Mouse (Mus musculus): ENCODE results near the gene Adamts16. TPM values are rescaled to one million over a fixed set of nuclear protein-coding genes. Genes with fewer than 3 reads are reported as not detected.
"Not testable (repeated sequence)": the region's sequence is repeated elsewhere in the genome, so short reads cannot be mapped to it uniquely, and the experiment has no call there.

Adamts16 gene
- polyA plus RNA-seq (2015; fragmentation: Nextera tagmentation; extraction: Ambion mirVana): 2.0 and 2.3 TPM in 2 replicates

DNA sequence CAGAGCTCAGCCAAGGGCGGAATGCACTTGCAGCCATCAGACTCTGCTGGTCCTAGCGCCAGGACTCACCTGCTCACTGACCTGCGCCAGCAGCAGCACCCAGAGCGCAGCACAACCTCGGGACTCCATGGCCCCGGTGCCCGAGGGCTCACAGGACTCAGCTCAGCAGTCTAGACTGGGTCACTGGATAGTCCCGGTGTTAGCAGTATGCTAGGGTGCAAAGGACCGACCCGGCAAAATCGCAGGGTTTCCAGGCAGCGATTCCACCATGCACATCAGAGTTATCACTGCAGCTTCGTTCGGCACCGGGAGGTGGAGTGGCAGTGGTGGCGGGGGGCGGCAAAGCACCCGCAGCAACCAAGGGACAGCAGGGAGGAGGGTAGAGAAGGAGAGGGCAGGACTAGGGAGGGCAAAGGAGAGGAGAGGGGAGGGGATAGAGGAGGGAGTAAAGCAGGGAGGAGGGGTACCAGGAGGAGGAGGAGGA lies at the start of gene Adamts16:
Gene Adamts16, minus strand, starts transcription at position 391 of the 484 bp plus-strand sequence.
- Histone ChIP-seq H3K27ac (ENCODE audit: low read length) (peak within 1 kb of the TSS; percentile 10; the same call in 1 of the 2 replicates), H3K36me3 (ENCODE audit: control insufficient read depth, insufficient read depth, low read length) (no peaks in the 10 kb centered on the region)
- ATAC-seq: peak; percentile 71

DNA sequence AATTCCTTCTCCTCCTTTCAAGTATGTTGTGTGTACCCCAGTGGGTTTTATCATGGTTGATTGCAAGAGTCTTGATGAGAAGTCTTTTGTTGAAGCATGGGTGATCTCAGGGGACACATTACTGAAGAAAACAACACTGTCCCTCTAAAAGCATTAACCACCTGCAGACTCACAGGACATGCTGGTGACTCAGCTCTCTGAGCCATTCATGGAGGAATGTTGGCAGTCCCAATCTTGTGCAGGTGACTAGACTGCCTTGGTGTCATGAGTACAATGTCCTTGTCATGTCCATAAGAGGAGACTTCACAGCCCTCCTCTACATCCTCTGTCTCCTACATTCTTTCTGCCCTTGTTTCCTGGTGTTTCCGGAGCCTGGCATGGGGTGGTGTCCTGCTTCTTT lies 45.5 kb upstream of the Adamts16 start:
- Histone ChIP-seq H3K9me3 (replicated peaks; ENCODE audit: control insufficient read depth, low read length, poor library complexity, severe bottlenecking) (no peaks in the 10 kb centered on the region), H3K27me3 (ENCODE audit: control insufficient read depth, insufficient read depth, low read depth, low read length) (no peaks in the 10 kb centered on the region), H3K27ac (ENCODE audit: low read length) (no peak overlapping the region), H3K36me3 (ENCODE audit: control insufficient read depth, insufficient read depth, low read length) (no peaks in the 10 kb centered on the region), H3K9ac (ENCODE audit: low read depth, low read length) (no peak overlapping the region), H3K4me3 (ENCODE audit: low read depth, low read length) (no peak overlapping the region), H3K4me1 (ENCODE audit: control insufficient read depth, insufficient read depth, low read length) (peaks cover 4% of the 10 kb centered on the region; the same call in 1 of the 2 replicates), H3K4me2 (ENCODE audit: low read length) (no peak overlapping the region)
- WGBS: 92% methylated on average over 1 of the region's 1 CpGs
- ATAC-seq: no peak

More for the DNA sequence above, at the start of gene Adamts16:
- no peaks in the 10 kb centered on the region for H3K9me3 ChIP-seq (replicated peaks; ENCODE audit: control insufficient read depth, low read length, poor library complexity, severe bottlenecking)
- peak within 1 kb of the TSS; percentile 91 for H3K4me2 ChIP-seq (ENCODE audit: low read length)
- WGBS: 1% methylated on average over 18 of the region's 18 CpGs
- H3K9ac ChIP-seq (ENCODE audit: low read depth, low read length): peak within 1 kb of the TSS; percentile 75
- peaks cover 7% of the 10 kb centered on the region for H3K27me3 ChIP-seq (ENCODE audit: control insufficient read depth, insufficient read depth, low read depth, low read length)
- H3K4me3 ChIP-seq (ENCODE audit: low read depth, low read length): peak within 1 kb of the TSS; percentile 58
- H3K4me1 ChIP-seq (ENCODE audit: control insufficient read depth, insufficient read depth, low read length): peaks cover 5% of the 10 kb centered on the region

DNA sequence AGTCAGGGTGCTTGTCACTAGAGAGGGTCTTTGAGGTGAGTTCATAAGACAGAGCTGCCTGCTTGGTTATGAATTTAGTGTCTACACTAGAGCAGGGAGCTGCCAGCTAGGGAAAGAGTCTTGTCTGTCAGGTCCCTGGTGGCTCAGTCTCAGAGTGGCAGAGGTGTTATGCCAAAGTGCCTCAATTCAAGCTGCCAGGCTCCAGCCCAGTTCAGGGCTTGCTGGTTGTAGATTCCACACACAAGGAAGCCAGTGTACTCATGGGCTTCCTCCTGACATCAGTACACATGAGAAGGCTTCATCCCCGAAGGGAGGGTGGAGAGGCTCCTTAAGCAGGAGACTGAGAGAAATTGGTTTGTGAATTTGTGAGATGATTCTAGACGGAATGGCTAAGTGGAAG lies 43.4 kb upstream of the Adamts16 start:
- Histone ChIP-seq H3K4me1 (ENCODE audit: control insufficient read depth, insufficient read depth, low read length) (peaks cover 4% of the 10 kb centered on the region; the same call in 1 of the 2 replicates), H3K27ac (ENCODE audit: low read length) (no peak overlapping the region), H3K4me2 (ENCODE audit: low read length) (no peak overlapping the region), H3K9me3 (replicated peaks; ENCODE audit: control insufficient read depth, low read length, poor library complexity, severe bottlenecking) (no peaks in the 10 kb centered on the region), H3K27me3 (ENCODE audit: control insufficient read depth, insufficient read depth, low read depth, low read length) (no peaks in the 10 kb centered on the region), H3K4me3 (ENCODE audit: low read depth, low read length) (no peak overlapping the region), H3K9ac (ENCODE audit: low read depth, low read length) (no peak overlapping the region), H3K36me3 (ENCODE audit: control insufficient read depth, insufficient read depth, low read length) (no peaks in the 10 kb centered on the region)
- WGBS: 87% methylated on average over 2 of the region's 2 CpGs
- ATAC-seq: no peak

DNA sequence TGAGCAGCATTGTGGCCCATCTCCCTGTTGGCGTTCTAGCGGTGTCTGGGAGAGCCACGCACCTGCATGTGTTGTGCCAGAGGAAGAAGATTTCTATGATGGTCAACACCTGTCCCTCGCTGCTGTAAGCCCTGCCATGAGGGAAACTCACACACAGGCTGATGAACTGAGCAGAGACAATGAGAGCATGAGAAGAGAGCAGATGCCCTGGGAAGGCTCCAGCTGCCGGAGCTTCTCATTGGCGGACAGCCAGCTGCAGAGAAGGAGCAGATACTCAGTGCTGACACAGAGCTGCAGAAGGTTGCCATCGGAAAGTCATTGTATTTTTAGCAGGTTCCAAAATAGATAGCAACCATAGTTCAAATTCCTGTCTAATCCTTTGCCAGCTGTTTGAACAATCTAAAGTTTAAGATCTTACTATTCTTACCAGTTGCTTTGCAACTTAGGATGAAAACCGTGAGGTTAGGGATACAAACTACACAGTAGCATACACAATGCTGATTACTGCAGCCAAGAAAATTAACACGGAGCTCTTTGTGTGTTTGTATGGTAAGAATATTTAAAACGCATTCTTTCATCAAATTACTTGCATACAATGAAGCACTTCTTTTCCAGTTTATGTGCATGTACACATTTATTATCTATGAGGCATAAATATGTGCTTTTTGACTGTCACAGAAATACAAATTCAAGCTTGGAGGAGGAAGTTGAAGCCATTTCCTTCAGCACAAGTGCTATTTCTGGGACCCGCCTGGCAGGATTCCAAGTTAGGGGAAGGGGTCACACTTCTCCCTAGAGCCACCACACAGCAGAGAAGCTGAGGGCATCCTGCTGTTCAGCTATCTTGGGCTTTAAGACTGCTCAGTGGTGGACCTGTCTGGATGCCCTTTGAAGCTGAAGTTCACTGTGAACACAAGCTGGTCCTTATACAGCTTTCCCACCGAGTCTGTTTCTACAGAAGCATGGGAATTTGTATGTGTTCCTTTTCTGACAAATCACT lies 42.6 kb upstream of the Adamts16 start:
- Histone ChIP-seq H3K9me3 (replicated peaks; ENCODE audit: control insufficient read depth, low read length, poor library complexity, severe bottlenecking) (no peaks in the 10 kb centered on the region), H3K4me3 (ENCODE audit: low read depth, low read length) (no peak overlapping the region), H3K9ac (ENCODE audit: low read depth, low read length) (no peak overlapping the region), H3K4me1 (ENCODE audit: control insufficient read depth, insufficient read depth, low read length) (peaks cover 4% of the 10 kb centered on the region; the same call in 1 of the 2 replicates), H3K36me3 (ENCODE audit: control insufficient read depth, insufficient read depth, low read length) (no peaks in the 10 kb centered on the region), H3K27me3 (ENCODE audit: control insufficient read depth, insufficient read depth, low read depth, low read length) (no peaks in the 10 kb centered on the region), H3K4me2 (ENCODE audit: low read length) (no peak overlapping the region), H3K27ac (ENCODE audit: low read length) (0 out of 2 replicates have a peak overlapping the region, but pooled peaks have one; percentile 55)
- WGBS: 59% methylated on average over 12 of the region's 12 CpGs
- peak; percentile 81 for ATAC-seq

DNA sequence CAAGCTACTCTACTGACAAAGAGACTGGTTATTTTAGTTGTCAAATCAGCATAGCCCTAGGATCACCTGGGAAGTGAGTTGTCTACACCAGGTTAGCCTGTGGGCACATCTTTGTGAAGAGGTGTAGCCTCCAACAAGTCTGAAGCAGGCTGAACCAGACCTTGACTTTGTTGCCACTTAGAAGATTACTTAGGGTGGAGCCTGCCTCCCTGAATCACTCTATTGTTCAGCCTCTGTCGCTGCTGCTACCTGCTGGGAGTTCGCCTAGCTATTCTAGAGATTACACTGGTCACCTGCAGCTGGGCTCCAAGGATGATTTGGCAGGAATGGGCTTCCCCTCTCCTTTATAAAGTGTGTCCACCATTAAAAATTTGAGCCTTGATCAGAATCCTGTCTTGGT lies 38.4 kb upstream of the Adamts16 start:
- H3K27me3 ChIP-seq (ENCODE audit: control insufficient read depth, insufficient read depth, low read depth, low read length); H3K9ac ChIP-seq (ENCODE audit: low read depth, low read length); H3K9me3 ChIP-seq (replicated peaks; ENCODE audit: control insufficient read depth, low read length, poor library complexity, severe bottlenecking); H3K4me2 ChIP-seq (ENCODE audit: low read length); H3K27ac ChIP-seq (ENCODE audit: low read length); H3K4me3 ChIP-seq (ENCODE audit: low read depth, low read length); H3K36me3 ChIP-seq (ENCODE audit: control insufficient read depth, insufficient read depth, low read length); H3K4me1 ChIP-seq (ENCODE audit: control insufficient read depth, insufficient read depth, low read length); ATAC-seq: not testable (repeated sequence)
- 19% methylated on average over 2 of the region's 2 CpGs for WGBS

DNA sequence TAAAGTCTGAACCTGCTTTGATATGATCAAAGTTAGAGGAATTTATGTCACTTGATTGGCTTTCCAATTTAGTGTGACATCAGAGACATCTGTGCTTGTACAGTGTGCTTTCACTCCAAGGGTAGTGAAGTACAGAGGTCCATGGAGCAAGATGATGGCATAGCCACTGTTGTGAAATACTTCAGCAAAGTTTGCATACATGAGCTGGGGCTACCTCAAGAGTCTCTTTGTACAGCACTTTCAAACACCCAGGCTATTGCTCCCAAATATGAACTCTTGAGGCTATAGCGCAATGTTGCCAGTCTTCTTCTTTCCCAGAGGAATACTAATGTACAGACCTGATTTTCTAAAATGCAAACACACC lies 35.9 kb upstream of the Adamts16 start:
- H3K36me3 ChIP-seq (ENCODE audit: control insufficient read depth, insufficient read depth, low read length): no peaks in the 10 kb centered on the region
- 97% methylated on average over 1 of the region's 1 CpGs for WGBS

DNA sequence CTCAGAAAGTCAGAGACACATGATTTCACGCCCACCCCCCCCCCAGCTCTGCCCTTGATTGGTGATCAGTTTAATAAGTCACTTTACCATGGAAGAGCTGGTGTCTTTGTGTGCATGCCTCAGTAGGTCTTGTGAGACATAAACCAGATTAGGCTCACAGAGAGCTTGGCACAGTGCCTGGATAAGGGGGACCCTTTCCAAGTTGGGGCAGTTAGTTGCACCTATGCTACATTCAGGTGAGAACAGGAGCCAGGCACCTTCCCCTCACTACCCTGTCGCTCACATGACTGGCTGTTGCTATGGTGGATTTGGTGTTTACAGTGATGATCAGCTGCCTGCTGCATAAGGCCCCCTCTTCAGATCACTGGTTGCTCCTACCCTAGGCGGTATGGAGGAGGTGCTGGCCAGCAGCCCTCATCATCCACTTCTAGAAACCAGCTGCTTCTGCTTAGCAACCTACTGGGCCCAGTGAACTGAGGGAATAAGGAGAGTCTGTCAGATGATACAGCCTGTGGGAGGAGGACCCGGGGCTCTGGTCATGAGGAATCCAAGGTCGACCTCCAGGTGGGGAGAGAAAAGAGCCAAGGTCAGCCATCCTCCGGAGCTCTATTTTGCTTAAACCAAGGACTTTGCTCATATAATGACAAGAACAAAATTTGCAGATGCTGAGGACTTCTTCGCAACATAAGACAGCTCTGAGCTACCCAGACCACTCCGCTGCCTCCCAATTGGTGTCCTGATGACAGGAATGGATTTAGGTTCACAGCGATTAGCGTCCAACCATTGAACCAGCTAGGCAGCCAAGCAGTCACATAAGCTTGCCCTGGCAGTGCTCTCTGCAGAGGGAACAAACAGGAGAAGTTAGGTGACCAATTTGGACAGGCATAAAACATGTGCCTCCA lies 35.3 kb upstream of the Adamts16 start:
- 77% methylated on average over 10 of the region's 10 CpGs for WGBS
- Histone ChIP-seq H3K4me2 (ENCODE audit: low read length) (no peak overlapping the region), H3K27ac (ENCODE audit: low read length) (no peak overlapping the region), H3K27me3 (ENCODE audit: control insufficient read depth, insufficient read depth, low read depth, low read length) (no peaks in the 10 kb centered on the region; the same call in 1 of the 2 replicates), H3K4me3 (ENCODE audit: low read depth, low read length) (no peak overlapping the region), H3K36me3 (ENCODE audit: control insufficient read depth, insufficient read depth, low read length) (no peaks in the 10 kb centered on the region), H3K4me1 (ENCODE audit: control insufficient read depth, insufficient read depth, low read length) (no peaks in the 10 kb centered on the region), H3K9ac (ENCODE audit: low read depth, low read length) (no peak overlapping the region), H3K9me3 (replicated peaks; ENCODE audit: control insufficient read depth, low read length, poor library complexity, severe bottlenecking) (no peaks in the 10 kb centered on the region)
- ATAC-seq: no peak

More for the DNA sequence above, 35.9 kb upstream of the Adamts16 start:
- Histone ChIP-seq H3K4me2 (ENCODE audit: low read length) (no peak overlapping the region), H3K9me3 (replicated peaks; ENCODE audit: control insufficient read depth, low read length, poor library complexity, severe bottlenecking) (no peaks in the 10 kb centered on the region), H3K4me1 (ENCODE audit: control insufficient read depth, insufficient read depth, low read length) (no peaks in the 10 kb centered on the region), H3K9ac (ENCODE audit: low read depth, low read length) (no peak overlapping the region), H3K27me3 (ENCODE audit: control insufficient read depth, insufficient read depth, low read depth, low read length) (no peaks in the 10 kb centered on the region), H3K4me3 (ENCODE audit: low read depth, low read length) (no peak overlapping the region), H3K27ac (ENCODE audit: low read length) (no peak overlapping the region)
- no peak for ATAC-seq

DNA sequence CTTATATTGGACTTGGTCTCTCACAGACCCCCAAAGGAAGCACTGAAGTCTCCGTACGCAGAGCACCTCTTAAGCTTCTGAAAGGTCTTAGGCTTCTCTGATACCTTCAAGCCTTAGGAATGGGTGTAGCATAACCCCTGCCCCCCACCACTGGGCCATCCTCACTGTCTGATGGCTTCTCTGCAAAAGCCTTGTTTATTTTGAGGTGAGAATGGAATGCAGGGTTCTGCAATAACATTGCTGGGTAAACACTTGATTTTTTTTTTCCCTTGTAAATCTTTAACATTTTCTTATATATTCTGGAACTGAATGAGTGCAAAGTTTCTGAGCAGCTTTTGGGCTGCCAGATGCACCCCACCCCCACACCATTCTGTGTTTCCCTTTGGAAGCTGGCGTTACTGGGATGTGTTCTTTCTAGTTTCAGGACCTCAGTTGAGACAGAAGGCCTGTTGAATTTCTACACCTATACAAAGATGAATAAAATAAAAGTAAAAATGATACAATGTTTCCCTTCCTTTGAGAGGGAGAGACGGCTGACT lies 33.9 kb upstream of the Adamts16 start:
- 93% methylated on average over 4 of the region's 4 CpGs for WGBS
- no peak overlapping the region for H3K4me3 ChIP-seq (ENCODE audit: low read depth, low read length)
- no peaks in the 10 kb centered on the region for H3K4me1 ChIP-seq (ENCODE audit: control insufficient read depth, insufficient read depth, low read length)
- no peak overlapping the region for H3K4me2 ChIP-seq (ENCODE audit: low read length)
- no peak overlapping the region for H3K27ac ChIP-seq (ENCODE audit: low read length)
- no peaks in the 10 kb centered on the region; the same call in 1 of the 2 replicates for H3K27me3 ChIP-seq (ENCODE audit: control insufficient read depth, insufficient read depth, low read depth, low read length)
- no peak overlapping the region for H3K9ac ChIP-seq (ENCODE audit: low read depth, low read length)
- no peaks in the 10 kb centered on the region for H3K36me3 ChIP-seq (ENCODE audit: control insufficient read depth, insufficient read depth, low read length)
- no peaks in the 10 kb centered on the region for H3K9me3 ChIP-seq (replicated peaks; ENCODE audit: control insufficient read depth, low read length, poor library complexity, severe bottlenecking)
- ATAC-seq: no peak

Data from midbrain, embryonic 16.5 days (tissue).